Mouse (Mus musculus) stomach, postnatal 0 days (tissue): ENCODE measurements at regions not wholly inside any gene's neighbourhood (a gene's known extent, or its start where the extent isn't known, plus 50 kb on each side); places are given as distances from the start of the nearest gene placed in this dataset.
A peak's percentile ranks its signal among the peaks of the same experiment; 100 is the strongest.

Source experiments
- CTCF ChIP-seq: IDR thresholded peaks from 2 replicates; pipeline ENCODE4 v1.5.1; 2016; ENCODE audit warnings: antibody characterized with exemption, low read depth, mild to moderate bottlenecking, moderate library complexity
- EP300 ChIP-seq: optimal IDR thresholded peaks from 2 replicates; pipeline ENCODE3; 2016; ENCODE audit warnings: antibody characterized with exemption

GRCm38 (mm10) chr16:70071471-70071870 lies 207.9 kb upstream of the Speer2 start:
- TF ChIP-seq CTCF (peak; percentile 50), EP300 (no peak)
